Mouse (Mus musculus): Measurements from ENCODE around the gene Nfia.

The Nfia gene

GRCm38 (mm10) chr4:97871770-97872439 is 99.4 kb downstream of the Nfia start:
- no peak for DNase-seq

GRCm38 (mm10) chr4:97874916-97875315 is 102.4 kb downstream of the Nfia start:
- DNase-seq = no peak

DNA sequence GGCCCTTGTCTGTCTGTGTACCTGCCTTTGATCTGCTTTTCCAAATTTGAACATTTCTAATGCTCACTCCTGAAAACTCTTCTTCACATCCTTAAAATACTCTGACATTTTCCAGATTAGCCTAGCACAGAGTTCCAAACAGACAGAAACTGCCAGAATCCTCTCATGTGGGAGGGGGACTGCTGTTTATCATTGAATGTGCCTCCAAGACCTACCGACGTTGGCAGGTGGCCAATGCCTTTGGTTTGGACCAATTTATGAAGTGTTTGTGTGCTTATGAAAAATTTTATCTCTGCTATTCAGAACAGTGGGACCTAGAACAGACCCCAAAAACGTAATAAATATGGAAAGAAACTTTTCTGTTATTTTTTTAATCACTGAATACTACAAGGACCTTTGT is 103.4 kb downstream of the Nfia start:
- DNase-seq = no peak

DNA sequence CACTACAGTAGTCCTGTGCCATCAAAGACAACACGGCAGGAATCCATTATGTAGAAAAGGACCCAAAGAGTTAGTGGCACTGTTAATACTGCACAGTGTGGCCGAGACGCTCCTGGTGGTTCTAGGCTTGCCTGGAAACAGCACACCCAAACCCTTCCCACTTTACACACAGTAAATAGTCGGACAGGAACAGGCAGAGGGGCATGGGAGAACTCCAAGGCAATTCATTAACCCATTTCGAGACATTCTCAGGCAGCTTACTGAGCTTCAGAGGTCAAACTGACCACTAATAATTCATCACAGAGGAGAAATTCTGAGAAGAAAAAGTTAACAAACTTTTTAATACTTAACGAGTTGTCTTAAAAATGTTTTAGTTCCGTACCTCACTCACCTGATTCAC is 107.2 kb downstream of the Nfia start:
- peak; percentile 60 to 75 for DNase-seq

DNA sequence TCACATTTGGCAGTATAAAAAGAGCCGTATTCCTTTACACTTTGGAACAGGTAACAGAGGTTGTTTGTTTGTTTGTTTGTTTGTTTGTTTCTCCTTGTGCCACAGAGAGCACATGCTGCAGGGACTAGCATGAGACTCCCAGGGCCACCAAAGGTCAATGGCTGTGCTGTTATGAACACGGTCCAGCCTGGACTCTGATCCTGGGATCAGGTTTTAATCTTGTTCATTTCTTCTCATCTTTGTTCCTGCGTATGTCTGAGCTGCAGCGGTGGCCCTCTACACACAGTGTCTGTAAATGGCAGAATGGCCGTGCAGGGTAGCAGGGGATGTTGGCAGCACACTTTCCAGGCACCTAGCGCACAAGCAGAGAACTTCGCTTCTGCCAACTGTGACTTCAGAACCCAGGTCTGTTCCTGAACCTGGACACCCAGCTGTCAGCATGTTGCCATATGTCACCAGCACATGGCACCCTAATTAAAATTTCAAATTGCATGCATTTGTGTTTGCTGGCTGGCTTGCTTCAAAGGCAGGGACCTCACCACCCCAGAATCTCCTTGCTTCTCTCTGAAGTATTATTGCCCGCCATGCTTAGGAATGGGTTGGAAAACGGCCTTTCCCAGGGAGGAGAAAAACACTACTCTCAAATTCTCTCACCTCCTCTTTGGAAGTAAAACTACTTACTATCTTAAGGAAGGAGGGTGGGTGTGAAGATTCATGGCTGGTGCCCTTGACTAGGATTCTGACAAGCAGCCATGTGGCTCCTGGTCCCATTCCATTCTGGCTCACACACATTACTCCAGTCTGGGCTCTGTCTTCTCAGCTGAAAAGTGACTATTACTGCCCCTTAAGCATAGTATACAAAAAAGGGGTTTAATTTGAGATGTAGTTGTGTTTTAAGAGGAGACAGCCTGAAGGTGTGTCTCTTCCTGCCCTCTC is 107.9 kb downstream of the Nfia start:
- peak; percentile 65 to 76 for DNase-seq

- DNase-seq = no peak
These were observed 113.0 kb downstream of the Nfia start for GRCm38 (mm10) chr4:97885574-97885973.

GRCm38 (mm10) chr4:97886220-97886619 is 113.7 kb downstream of the Nfia start:
- DNase-seq = no peak

DNA sequence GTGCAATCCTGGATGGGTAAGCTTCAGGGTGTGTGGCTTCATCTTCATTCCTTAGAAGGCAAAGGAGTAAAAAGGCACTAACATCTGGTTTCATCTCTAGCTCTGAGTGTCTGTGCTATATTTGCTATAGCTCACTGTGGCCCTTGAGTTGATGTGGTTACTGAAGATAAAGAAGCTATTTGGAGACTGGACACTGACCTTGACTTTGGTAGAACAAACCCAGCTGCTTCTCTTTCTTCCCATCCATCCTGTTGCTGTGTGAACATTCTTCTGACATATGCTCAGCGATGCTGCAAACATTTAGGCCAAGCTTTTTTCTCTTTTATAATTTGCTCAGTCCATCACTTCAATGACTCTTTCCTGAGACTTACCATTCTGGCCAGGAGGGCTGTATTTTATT is 114.7 kb downstream of the Nfia start:
- no peak for DNase-seq

DNA sequence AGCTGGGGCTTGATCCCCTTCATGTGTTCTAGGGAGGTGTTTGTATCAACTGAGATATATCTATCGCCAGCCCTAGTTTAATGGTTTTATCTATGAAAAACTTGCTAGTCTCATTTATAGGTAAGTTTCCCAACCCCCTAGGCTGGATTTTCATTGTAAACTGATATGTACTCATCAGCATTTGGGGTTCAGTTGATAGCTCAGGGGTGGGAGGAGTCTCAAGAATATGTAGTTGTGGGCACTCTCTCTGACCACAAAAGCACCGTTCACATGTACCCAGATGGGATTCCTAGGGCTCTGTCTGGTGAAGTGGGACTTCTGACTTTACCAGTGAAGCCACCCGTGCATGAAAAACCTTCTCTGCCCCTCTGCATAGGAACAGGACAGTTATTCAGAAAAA is 118.5 kb downstream of the Nfia start:
- no peak for DNase-seq

DNA sequence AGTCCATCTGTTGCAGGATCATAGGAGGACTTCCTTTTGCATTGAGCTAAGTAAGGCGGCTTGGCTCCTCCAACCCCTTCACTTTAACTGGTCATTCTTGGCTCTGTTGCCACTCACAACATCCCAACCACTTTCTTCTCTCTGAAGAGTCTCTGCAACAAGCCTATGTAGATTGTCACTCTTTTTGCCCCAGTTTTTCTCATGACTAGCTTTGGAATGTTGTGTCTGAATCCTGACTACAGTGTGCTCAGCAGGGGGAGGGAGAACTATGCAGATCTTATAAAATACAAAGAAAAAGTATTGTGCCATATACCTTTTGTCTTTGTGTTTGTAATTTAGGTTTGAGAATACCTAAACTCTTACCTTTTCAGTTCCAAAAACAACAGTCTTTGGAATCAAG is 119.1 kb downstream of the Nfia start:
- no peak for DNase-seq

- DNase-seq = no peak
These were observed 121.7 kb downstream of the Nfia start for GRCm38 (mm10) chr4:97893915-97894884.

GRCm38 (mm10) chr4:97895940-97896339 is 123.4 kb downstream of the Nfia start:
- no peak for DNase-seq

- DNase-seq = no peak
These were observed 127.9 kb downstream of the Nfia start for GRCm38 (mm10) chr4:97900256-97900944.

- no peak for DNase-seq
These were observed 133.3 kb downstream of the Nfia start for GRCm38 (mm10) chr4:97905826-97906225.

DNA sequence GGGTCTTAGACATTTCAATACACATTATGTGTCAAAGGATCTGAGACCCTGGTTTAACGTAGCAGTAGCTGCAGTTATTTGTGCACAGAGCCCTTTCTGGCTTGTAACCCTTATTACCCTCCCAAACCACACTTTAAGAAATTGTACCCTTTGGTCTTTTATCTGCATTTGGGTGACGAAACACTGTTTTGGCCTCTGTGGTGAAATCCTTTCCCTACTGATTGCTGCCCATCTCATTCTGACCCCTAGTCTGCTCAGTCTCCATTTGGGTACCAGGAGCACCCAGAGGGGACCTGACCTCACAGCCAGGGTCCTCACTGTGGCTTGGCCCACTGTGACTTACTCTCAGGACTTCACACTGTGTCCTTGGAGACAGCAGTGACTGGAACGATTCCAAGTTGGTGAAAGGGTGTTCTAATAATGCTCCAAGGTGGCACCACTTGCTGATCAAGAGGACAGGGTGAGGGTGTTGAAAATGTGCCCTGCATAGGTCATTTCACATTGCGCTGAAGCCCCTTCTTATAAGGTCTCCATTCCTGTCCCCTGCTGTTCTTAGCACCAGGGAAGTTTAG is 136.1 kb downstream of the Nfia start:
- DNase-seq = peak; percentile 37 to 43

GRCm38 (mm10) chr4:97910115-97910776 is 137.7 kb downstream of the Nfia start:
- DNase-seq = no peak

- DNase-seq = no peak
These were observed 138.4 kb downstream of the Nfia start for GRCm38 (mm10) chr4:97910777-97911580.

DNA sequence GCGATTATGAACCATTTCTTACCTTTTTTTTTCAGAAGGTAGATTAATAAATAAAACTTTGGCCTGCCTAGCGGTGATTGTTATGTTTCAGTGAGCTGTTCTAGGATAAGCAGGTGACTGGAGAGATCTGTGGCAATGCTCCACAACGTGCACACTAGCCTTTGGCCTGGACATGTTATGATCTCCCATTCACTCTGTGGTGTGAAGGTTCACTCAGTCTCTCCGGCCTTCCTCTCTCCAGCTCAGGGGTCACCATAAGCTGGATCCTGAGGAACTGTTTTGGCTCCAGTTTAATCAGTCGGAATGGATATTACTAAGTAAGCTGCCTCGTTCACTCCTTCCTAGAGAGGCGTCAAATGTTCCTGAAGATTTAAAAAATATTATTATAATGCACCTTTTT is 139.2 kb downstream of the Nfia start:
- DNase-seq = peak; percentile 45 to 49

- no peak for DNase-seq
These were observed 139.6 kb downstream of the Nfia start for GRCm38 (mm10) chr4:97912155-97912554.

DNA sequence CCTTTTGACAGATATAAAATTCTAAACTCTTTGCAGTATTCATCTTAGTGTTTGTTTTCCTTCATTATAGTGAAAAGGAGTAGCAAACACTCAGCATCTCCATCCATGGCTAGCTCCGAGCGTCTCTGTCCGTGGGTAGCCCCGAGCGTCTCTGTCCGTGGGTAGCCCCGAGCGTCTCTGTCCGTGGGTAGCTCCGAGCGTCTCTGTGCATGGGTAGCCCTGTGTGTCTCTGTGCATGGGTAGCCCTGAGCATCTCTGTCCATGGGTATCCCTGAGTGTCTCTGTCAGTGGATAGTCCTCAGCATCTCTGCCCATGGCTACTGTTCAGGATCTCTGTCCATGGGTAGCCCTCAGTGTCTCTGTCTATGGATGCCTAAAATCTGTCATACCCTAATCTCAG is 140.0 kb downstream of the Nfia start:
- DNase-seq = no peak

DNA sequence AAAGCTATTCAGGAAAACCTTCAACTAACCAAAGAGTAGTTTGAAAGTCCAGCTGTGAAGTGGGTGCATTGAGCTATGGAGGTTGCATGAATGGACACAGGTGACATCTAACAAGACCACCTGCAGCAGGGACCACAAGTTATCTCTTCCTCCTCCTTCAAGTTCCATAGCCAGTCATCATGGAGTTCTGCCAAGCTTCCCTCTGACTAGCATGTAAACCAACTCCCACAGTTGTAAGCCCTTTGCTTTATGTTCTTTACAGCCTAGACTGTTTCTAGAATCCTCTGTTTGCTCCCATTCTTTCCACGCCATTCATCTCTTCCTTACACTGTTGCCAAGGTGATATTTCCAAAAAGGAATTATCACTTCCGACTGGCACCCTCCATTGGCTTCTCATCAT is 141.8 kb downstream of the Nfia start:
- DNase-seq = no peak
